Mouse (Mus musculus) liver, embryonic 14.5 days (tissue): ENCODE measurements at regions not wholly inside any gene's neighbourhood (a gene's known extent, or its start where the extent isn't known, plus 50 kb on each side); places are given as distances from the start of the nearest gene placed in this dataset.

Experiments used
- CTCF ChIP-seq: IDR thresholded peaks from 2 replicates; pipeline ENCODE4 v1.5.1; 2016; ENCODE audit warnings: antibody characterized with exemption, low read depth, control low read depth
- EP300 ChIP-seq: IDR thresholded peaks from 2 replicates; pipeline ENCODE4 v1.6.1; 2016; ENCODE audit warnings: antibody characterized with exemption, low read depth

GRCm38 (mm10) chr9:117872387-117873081 lies 167.8 kb upstream of the Azi2 start:
- TF ChIP-seq CTCF (no peak), EP300 (no peak)
